Mouse (Mus musculus): ENCODE data around the gene Tbc1d9.

Tbc1d9 gene

GRCm38 (mm10) chr8:83165235-83165930, at the start of gene Tbc1d9:
Gene Tbc1d9, plus strand, starts transcription at chr8:83165352.
- peak; percentile 92 for DNase-seq

DNA sequence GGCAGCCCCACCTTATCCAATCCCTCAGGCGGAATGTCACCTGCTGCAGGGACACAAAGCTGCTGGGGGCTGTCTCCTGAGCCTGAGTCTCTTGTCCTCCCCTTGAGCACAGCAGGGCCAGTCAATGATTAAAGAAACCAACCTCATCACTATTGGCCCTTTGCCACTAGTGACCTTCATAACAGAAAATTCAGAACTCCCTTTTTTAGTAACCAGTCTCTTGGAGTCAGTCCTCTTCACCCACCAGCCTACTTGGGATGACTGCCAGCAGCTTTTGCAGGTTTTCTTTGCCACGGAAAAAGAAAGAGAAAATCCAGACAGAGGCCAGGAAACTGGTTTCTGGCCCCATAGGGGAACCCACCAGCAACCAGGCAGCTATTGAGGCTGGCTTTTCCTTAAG, 30.1 kb upstream of the Tbc1d9 start:
- no peak for DNase-seq

DNA sequence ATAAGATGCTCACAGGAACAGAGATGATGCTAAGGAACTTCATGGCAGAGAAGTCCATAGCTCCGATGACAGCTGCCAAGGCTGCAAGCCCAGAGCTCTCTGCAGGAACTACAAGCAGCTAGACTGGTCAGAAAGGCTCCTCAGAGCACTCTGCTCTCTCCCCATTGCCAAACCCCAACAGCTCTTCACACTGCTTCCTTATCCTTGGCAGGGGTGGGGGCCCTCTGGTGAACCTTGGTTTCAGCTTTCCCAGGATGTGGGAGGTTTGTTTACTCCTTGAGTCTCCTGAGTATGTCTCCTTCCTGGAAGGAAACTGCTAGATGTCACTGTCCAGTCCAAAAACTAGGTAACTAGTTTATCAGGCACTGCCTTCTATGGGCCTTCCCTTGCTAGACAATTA, 25.1 kb upstream of the Tbc1d9 start:
- peak; percentile 49 for DNase-seq

- DNase-seq = peak; percentile 55
These were observed 24.4 kb upstream of the Tbc1d9 start for GRCm38 (mm10) chr8:83140701-83141111.

DNA sequence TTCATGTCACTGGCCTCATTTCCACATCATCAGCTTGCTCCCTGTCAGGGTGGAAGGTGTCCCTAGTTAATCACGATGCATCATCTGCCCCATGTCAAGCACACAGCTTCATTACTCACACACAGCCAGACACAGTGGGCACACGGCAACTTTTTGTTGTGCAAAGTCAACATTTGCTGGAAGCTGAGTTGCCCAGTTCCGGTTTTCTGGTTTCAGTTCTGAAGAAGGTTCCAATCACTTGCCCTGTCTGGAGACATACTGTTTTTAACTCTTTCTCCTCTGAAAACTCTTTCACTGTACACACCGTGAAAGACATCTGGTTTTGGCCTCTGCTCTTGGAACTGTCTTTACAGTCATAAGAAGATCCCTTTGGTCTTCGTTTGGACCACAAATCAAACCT, 23.8 kb upstream of the Tbc1d9 start:
- no peak for DNase-seq

DNA sequence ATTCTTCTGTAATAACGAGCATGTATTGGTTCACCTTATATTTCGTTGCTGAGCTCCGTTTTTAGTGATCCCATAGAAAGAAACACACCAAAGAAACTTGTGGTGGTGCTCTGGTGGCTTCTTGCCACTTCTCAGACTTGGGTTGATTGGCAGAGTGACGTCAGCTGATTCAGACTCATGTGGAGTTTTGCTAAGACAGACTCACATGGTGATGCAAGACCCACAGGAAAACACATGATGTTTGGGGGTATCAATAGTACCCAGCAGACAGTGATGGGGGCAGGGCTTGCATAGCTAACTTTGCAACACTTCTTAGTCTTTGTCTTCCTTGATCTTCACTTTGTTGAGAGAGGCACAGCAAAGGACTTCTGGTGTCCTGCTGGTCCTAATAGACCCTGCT, 20.6 kb upstream of the Tbc1d9 start:
- DNase-seq = no peak

DNA sequence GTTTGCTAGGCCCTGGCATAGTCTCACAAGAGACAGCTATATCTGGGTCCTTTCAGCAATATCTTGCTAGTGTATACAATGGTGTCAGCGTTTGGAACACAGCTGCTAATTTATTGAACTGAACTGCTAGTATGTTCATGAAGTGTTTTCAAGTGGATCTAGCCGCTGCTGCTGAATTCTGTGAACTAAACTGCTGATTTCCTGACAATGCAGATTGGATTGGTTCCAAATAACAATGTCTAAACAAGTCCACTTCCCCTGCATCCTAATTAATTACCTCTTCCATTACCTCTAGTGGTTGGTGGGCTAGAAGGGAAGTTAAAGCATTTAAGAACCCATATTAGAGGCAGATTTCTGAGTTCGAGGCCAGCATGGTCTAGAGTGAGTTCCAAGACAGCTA, 19.7 kb upstream of the Tbc1d9 start:
- DNase-seq = no peak

DNA sequence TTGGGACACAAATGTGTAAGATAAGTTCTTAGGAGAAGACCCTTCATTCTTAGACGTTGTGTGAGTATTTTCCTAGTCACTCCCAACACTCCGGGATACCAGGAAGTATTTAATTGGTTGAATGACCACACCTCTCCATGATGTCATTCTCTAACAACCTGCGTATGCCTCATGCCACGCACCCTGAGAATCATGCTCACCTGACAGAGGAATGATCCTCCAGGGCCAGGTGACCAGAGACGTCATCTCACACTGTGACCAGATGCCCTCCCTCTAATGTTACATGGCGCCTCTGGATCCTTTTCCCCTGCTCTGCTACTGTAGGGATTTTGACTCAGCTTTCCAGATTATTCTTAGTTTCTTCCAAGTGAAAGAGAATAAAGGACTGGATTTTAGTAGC, 16.0 kb upstream of the Tbc1d9 start:
- no peak for DNase-seq

- no peak for DNase-seq
These were observed 13.1 kb upstream of the Tbc1d9 start for GRCm38 (mm10) chr8:83152055-83152454.

- no peak for DNase-seq
These were observed 12.7 kb upstream of the Tbc1d9 start for GRCm38 (mm10) chr8:83152470-83152869.

DNA sequence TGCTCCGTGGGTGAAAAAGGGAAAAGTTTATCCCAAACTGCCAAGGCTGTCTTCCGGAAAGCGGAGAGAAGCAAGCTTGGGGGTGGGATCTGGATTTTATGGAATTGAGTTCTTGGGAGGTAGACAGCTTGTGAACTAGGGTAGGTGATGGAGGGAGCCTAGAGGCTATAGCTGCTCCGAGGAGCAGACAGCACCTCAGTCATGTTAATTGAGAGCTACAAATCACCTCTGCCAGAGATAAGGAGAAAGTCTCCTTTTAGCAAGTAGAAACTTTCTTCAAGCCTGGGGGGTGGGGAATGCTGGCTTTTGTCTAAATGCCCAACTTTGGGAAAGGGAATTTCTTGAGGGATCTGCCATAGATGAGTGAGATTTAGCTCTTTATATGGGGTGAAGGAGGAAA, 10.0 kb upstream of the Tbc1d9 start:
- no peak for DNase-seq

DNA sequence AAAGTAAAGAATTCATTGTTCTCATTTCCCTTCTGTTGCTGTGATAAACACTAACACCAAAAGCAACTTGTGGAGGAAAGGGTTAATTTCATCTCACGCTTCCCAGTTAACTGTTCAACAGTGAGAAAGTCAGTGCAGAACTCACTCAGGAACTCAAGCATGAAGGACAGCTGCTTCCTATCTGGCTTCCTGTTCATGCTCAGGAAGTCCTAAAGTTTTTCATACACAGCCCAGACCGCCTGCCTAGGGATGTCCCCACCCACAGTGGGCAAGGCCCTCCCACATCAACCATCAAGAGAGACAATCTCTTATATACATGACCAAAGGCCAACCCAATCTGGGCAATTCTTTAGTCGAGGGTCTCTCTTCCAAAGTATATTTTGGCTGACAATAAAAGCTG, 6.2 kb upstream of the Tbc1d9 start:
- DNase-seq = no peak

DNA sequence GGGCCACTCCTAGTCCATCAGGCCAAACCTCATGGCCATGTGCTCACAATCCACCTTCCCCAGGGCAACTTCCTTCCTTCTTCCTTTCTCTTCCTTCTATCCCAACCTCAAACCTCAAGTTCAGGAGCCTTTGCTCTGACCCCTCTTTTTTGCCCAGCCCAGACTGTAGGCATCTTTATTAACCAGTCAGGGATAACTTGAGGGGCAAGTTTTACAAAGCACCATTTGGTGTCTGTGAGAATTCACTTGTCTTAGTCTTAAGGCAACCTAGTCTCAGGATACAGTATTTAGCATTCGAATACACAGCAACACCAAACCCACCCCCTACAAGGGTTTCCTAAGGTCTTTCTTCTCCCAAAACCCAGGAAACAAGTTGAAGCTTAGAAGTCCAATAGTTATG, 5.5 kb upstream of the Tbc1d9 start:
- DNase-seq = no peak

DNA sequence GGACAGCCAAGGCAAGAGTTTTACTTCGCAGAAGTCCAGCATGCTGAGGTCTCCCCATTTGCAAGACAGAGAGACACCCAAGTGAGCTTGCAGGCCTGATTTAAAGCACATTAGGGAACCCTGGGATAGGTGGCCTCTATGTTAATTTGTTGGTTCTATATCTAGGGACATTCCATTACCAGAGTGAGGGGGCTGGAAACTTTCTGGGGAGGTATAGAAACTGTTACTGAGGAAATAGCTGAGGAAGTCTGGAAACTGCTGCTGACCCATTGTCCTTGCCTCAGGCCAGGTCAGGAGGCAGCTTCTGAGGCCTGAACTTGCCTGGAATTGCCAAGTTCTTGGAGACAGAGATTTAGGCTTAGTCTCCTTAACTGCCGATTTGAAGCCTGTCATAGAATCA, 4.5 kb upstream of the Tbc1d9 start:
- no peak for DNase-seq

DNA sequence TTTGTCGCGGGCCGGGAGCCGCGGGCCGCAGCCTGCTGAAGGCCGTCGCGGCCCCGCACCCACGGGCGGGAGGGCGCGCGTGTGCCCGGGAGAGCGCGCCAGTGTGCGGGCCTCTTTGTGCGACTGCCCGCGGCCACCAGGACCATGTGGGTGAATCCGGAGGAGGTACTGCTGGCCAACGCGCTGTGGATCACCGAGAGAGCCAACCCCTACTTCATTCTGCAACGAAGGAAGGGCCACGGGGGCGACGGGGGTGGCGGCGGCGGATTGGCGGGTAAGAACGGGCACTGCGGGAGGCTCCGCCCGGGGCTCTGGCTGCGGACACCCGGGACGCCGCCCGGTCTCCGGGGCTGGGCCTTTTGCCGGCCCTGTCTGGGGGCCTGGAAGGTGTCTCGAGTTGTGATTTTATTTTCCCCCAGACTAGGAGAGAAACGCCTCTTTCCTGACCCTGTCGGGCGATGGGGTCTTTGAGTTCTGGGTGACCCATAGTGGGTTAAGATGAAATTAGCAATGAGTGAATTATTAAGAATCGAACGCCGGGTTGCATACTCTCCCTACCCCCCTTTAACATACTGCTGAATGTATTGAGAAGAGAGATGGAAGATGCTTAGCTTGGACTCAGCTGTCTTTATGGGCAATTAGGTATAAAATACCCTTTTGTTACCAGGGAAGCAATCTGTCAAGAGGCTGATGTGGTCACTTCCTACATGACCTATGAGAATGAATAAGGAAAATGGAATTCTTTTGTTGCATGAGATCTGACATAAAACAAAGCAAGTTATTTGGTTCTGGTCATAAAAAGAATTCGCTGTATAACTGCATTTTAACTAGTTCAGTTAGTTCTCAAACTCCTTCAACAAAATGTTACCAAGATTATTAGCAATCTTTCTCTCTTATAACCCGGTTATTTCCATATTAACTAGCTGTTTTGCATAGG, 1.0 kb downstream of the Tbc1d9 start, which contains the start of gene Gm10645:
Gene Gm10645 (minus strand): TSS at position 240 of the 937 bp plus-strand sequence.
- peak; percentile 76 for DNase-seq

GRCm38 (mm10) chr8:83167932-83168331, 2.8 kb downstream of the Tbc1d9 start:
- DNase-seq = no peak

DNA sequence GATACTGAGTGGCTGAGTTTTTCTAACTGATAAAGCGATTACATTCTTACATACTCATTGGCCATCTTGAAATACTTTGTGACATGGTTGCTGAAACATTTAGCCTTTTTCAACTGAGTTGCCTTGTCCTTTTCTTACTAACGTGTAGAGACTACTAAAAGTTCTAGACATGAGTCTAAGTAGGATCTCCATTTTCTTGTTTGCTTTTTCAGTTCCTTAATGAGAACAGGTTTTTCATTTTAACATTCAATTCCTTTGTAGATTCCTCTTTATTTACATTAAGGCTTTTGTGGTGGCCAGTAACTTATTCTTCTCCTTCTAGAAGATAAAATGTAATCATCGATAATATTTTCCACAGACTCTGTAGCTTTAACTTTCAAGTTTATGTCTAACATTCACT, 4.0 kb downstream of the Tbc1d9 start:
- DNase-seq = no peak

DNA sequence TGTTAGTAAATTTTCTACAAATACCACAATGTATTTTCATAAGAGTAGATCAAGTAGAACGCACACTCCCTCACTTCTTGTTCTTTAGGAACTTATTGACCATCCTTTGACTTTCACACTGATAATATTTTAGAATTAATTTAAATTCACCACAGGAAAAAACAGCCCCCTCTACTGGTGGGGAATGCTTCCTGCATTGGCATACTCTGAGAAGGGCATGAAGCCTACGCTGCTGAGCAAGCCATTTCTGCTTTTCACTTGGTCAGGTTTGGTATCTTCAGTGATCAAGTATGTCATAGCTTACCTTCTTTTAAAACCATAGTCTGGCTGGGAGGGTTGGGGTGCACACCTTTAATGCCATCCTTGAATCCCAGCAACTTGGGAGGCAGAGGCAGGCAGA, 4.6 kb downstream of the Tbc1d9 start:
- DNase-seq = peak; percentile 51

GRCm38 (mm10) chr8:83170894-83171293, 5.7 kb downstream of the Tbc1d9 start:
- no peak for DNase-seq

DNA sequence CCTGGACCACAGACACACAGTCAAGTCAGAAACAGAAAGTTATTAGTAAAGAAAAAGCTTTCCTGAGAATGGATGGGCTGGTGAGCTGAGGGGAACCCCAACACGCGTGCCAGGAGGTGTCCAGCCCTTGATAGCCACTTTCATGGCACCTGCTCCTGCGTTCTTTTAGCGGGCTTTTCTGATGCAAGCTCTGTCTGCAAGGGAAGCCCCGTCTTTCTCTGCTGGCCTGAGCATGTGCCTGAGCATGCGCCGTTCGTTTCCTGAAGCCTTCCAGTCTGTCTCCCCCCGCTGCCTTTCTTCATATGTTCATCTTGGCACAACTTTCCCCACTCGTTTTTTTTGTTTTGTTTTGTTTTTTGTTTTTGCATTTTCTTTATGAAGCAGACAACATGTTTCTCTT, 10.5 kb downstream of the Tbc1d9 start:
- no peak for DNase-seq

DNA sequence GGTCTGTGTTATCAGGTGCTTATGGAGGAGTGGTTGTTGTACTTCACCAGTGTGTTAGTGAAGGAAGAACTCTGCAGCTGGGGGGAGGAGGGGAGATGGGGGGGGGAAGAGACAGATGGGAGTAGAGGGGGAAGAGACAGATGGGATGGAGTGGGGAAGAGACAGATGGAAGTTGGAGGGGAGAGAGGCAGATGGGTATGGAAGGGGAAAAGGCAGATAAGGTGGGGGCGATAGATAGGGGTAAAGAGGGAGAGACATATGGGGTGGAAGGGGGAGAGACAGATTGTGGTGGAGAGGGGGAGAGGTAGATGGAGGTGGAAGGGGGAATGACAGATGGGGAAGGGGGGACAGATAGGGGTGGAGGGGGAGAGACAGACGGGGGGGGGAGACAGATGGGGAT, 11.6 kb downstream of the Tbc1d9 start:
- peak; percentile 71 for DNase-seq

DNA sequence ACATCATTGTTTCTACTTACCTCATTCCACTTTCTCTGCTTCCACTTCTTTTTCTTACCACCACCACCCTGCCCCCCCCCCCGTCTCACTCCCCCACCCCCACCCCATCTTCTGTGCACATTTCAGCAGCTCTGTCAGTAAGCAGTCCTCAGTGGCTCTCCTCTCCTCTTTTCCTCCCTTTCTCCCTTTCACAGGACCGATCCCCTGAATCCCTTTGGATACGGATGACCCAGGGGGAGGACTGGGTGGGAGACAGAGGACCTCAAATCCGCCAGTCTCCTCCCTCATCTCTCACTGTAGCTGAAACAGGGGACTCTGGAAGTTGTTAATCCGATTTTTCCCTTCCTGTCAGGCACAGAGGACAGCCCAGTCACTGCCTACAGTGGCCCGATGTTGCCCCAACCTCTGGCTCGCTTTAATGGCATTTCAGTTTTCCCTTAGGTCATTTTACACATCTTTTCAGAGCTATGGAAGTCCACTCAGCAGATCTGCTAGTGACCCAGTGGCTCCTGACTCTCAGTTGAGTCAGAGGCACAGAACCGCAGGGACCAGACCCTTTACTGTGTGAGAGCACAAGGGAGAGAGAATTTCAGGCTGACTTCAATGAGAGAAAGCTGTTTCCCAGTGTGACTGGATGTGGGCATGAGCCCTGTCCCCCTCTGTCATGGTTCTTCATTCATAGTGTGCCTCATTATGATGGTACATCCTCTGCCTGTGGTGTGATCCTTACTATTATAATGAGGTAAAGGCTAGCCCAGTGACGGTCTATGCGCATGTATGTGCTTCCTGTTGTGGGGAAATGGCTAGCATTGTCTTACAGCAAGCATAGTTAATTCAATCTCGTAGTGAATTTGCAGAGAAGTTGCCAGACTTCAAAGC, 12.4 kb downstream of the Tbc1d9 start:
- peak; percentile 54 for DNase-seq

GRCm38 (mm10) chr8:83178228-83178742, 13.1 kb downstream of the Tbc1d9 start:
- DNase-seq = no peak

All from retina, postnatal 1 day (tissue).